Mouse (Mus musculus) thymus, adult 2 months (tissue): ENCODE measurements at regions not wholly inside any gene's neighbourhood (a gene's known extent, or its start where the extent isn't known, plus 50 kb on each side); places are given as distances from the start of the nearest gene placed in this dataset.

Experiments used
- DNase-seq: peaks from one replicate; pipeline ENCODE4 v3.0.0; 2021
- H3K27ac ChIP-seq: fragments of 200-500 bp; 2 replicates; pipeline ENCODE4 v1.5.1; 2012; ENCODE audit warnings: low read length, control low read depth; ENCODE audit not compliant: control insufficient read depth, insufficient read depth
- H3K27me3 ChIP-seq: fragments of 200-500 bp; 2 replicates; pipeline ENCODE4 v1.6.1; 2012; ENCODE audit warnings: mild to moderate bottlenecking, low read length, moderate library complexity, mixed read lengths; ENCODE audit not compliant: control insufficient read depth, insufficient read depth
- H3K36me3 ChIP-seq: fragments of 200-500 bp; 2 replicates; pipeline ENCODE4 v1.6.1; 2012; ENCODE audit warnings: mild to moderate bottlenecking, low read length, moderate library complexity; ENCODE audit not compliant: control insufficient read depth, insufficient read depth
- H3K4me1 ChIP-seq: fragments of 200-500 bp; replicated peaks from 2 replicates; pipeline ENCODE4 v1.6.1; 2012; ENCODE audit warnings: low read length; ENCODE audit not compliant: control insufficient read depth, insufficient read depth
- H3K4me3 ChIP-seq: fragments of 200-500 bp; 2 replicates; pipeline ENCODE4 v1.5.1; 2012; ENCODE audit warnings: mild to moderate bottlenecking, low read length, control low read depth, moderate library complexity; ENCODE audit not compliant: control insufficient read depth, insufficient read depth
- CTCF ChIP-seq: fragments of 200-500 bp; IDR thresholded peaks from 2 replicates; pipeline ENCODE4 v1.5.1; 2012; ENCODE audit warnings: mild to moderate bottlenecking, control low read depth, low read length, moderate library complexity, borderline replicate concordance; ENCODE audit not compliant: control insufficient read depth, poor library complexity, insufficient read depth; ENCODE audit errors: extremely low read depth
- POLR2A ChIP-seq: fragments of 200-500 bp; IDR thresholded peaks from 2 replicates; pipeline ENCODE4 v1.6.1; 2012; ENCODE audit warnings: mild to moderate bottlenecking, low read length, control low read depth, moderate library complexity; ENCODE audit not compliant: control insufficient read depth, poor library complexity, insufficient read depth; ENCODE audit errors: extremely low read depth
- WGBS: fragments of 180-500 bp; shearing (Covaris S2); methylation state at CpG from one replicate; pipeline ENCODE4 v1.1.7; 2018; 5-methylcytosine and 5-hydroxymethylcytosine counted together

DNA sequence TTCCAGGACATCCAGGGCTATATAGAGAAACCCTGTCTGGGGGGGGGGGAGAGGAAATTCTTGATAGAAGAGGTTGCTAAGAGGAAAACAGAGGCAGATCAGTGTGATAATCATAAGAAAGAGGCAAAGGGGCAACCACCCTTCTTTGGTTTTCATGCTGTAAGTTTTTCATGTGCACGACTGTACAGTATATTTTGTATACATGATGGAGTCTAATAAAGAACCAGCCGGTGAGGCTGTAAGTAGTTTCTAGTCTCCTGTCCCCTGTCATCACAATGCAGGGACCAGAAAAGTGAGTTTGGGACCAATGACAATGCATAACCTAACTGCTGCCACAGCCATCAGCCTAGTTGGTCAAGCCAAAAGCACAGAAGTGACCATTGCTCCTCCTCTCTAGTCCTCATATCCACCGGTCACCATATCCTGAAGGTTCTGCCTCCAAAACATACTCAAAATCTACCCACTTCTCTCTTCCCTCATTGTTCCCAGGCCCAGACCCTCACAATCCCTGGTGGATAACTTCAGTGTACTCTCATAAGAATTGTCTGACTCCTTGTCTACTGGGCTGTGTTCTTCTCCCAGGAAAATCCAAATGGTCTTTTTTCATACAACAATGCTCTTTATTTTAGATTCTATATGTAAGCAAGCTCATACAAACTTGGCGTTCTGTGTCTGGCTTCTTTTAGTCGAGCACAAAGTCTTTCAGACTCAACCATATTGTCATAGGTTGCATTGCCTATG, 122.9 kb upstream of the Cpm start:
- 96% methylated on average over 5 of the region's 5 CpGs for WGBS
- no peak for DNase-seq
- no peaks in the 10 kb centered on the region for H3K27me3 ChIP-seq
- H3K4me1 ChIP-seq = no peaks in the 10 kb centered on the region
- no peaks in the 10 kb centered on the region for H3K36me3 ChIP-seq
- no peak for TF ChIP-seq CTCF
- no peak for TF ChIP-seq POLR2A
- H3K27ac ChIP-seq = no peak overlapping the region
- no peak overlapping the region for H3K4me3 ChIP-seq

DNA sequence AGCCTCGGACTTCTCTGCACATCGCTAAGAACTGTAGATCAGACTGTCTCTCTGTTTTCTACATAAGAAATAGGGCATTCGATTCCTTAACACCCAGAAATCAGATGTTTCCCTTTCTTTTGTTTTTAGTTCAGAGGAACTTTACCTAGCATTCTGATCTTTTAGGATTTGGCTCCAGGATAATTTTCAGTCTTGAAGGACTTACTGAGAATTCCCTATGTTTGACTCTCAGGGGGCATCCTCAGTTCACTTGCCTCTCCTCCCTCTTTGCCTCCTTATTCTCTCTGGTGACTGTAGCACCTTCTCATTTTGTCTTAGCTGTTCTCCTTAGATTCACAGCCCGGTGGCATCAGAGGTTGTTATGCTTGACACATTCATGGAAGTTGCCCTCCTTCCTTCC, 123.8 kb upstream of the Cpm start:
- no peak for TF ChIP-seq POLR2A
- no peak for TF ChIP-seq CTCF
- no peak for DNase-seq
- H3K36me3 ChIP-seq = no peaks in the 10 kb centered on the region
- no peaks in the 10 kb centered on the region for H3K27me3 ChIP-seq
- no peak overlapping the region for H3K27ac ChIP-seq
- no peaks in the 10 kb centered on the region for H3K4me1 ChIP-seq
- H3K4me3 ChIP-seq = no peak overlapping the region
- 83% methylated on average over 4 of the region's 4 CpGs for WGBS

DNA sequence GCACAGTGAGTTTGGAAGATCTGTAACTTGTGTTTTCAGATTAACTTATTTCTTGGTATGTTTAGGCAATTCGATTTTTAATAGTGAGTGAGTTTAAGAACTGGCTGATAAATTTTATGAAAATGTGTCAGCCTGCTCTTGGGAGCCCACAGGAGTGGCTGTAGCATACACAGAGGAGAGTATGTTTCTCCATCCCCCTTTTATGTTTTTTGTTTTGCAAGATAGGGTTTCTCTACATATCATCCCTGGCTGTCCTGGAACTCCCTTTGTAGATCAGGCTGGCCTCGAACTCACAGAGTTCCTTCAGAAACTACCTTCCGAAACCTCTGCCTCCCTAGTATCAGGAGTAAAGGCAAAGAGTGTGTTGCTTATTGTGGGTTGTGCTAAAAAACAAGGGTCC, 124.2 kb upstream of the Cpm start:
- Histone ChIP-seq H3K36me3 (no peaks in the 10 kb centered on the region), H3K27me3 (no peaks in the 10 kb centered on the region), H3K4me1 (no peaks in the 10 kb centered on the region), H3K27ac (no peak overlapping the region), H3K4me3 (no peak overlapping the region)
- WGBS = 91% methylated on average over 3 of the region's 3 CpGs
- DNase-seq = no peak
- TF ChIP-seq POLR2A = no peak
- no peak for TF ChIP-seq CTCF

DNA sequence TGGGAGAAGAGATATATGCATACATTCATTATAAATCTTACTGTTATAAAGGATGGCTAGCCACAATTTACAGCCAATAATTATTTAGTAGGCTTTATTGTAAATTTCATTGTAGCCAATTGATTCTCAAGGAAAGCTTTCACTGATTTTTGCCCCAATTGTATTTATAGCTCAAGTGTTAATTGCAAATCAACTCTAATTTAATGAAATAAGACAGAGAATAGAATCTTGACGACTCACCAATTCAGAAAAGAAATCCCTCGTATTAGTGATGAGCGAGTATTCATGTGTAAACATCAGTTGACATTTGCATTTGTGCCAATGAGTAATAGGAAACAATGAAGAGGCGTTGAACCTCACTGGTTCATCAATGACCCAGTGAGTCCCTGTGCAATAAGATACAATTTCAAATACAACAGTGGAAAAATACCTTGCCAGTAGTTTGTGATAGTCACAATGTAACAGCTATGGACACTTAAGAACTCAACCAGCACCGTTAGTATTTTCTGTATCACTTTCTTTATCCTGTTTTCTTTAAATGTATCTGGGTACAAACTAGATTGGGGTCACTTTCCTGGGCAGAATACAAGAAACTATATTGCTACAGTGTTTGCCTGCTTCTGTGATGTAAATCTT, 124.6 kb upstream of the Cpsf6 start:
- Histone ChIP-seq H3K27me3 (no peaks in the 10 kb centered on the region), H3K4me1 (no peaks in the 10 kb centered on the region), H3K27ac (no peak overlapping the region), H3K36me3 (no peaks in the 10 kb centered on the region), H3K4me3 (no peak overlapping the region)
- 89% methylated on average over 5 of the region's 5 CpGs for WGBS
- no peak for TF ChIP-seq CTCF
- no peak for DNase-seq

DNA sequence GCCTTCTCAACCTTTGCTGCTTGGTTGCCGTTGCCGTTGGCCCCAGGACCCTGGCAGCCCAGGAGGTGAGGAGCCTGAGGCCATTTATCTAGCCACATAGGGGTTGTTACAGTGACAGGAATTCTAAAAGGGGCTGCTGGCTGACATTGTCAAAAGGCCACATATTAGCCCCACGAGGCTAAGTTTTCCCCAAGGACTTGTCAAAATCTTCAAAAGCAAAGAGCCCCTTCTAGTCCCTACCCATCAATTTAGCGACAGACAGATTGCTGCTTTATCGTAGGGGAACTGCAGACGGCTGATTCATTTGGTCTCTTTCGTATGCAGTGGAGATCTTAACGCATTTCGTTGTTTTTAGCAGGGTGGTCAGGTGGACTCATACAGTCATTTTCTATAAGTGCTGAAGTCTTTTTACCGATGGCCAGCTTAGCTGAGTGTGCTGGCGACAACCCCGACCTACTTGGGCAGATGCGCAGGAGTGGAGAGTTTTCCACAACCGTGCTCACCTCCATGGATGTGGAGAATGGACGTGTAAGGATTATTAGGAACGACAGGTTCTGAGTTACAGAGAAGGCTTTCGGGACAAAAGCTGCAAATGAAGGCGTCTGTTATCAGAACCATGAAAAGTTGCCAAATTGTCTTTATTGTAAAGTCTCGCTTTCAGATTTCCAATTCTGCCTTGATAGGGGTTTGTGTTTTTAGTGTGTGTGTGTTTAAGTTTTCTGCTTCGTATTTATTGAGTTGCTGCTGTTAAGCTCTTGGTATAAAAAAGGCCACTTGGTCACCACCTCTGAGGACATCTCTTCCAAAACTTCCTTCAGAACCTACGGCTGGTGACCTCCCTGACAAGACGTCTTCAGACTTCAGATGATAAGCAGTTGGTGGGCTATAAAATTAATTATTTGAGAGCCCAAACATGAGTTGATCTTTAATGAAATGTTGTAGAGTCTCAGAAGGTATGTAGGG, 123.7 kb upstream of the Cpsf6 start:
- no peak overlapping the region for H3K27ac ChIP-seq
- no peaks in the 10 kb centered on the region for H3K4me1 ChIP-seq
- H3K4me3 ChIP-seq = no peak overlapping the region
- no peaks in the 10 kb centered on the region for H3K27me3 ChIP-seq
- TF ChIP-seq POLR2A (no peak), CTCF (no peak)
- no peaks in the 10 kb centered on the region for H3K36me3 ChIP-seq
- WGBS = 89% methylated on average over 22 of the region's 22 CpGs
- DNase-seq = no peak

DNA sequence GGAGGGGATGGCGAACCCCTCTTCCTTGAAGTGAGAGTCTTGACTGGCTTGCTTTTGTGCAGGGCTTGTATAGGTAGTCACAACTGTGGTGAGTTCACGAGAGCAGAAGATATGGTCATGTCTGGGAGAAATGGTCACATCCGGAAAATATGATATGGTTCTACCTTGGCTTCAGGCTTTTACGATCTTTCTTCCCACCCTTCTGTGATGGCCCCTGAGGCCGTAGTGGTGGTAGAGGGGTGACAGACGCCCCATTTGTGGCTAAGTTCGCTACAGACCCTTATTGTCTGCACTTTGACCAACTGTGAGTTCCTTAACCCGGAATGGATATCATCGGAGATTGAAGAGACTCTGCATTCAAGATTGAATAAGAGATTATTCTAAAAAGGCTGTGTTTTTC, 122.9 kb upstream of the Cpsf6 start:
- H3K27ac ChIP-seq = no peak overlapping the region
- H3K27me3 ChIP-seq = no peaks in the 10 kb centered on the region
- no peak overlapping the region for H3K4me3 ChIP-seq
- no peak for TF ChIP-seq CTCF
- TF ChIP-seq POLR2A = no peak
- no peak for DNase-seq
- H3K4me1 ChIP-seq = no peaks in the 10 kb centered on the region; the same call in 1 of the 2 replicates
- 92% methylated on average over 9 of the region's 9 CpGs for WGBS
- no peaks in the 10 kb centered on the region for H3K36me3 ChIP-seq
